Mouse (Mus musculus): ENCODE data around the gene Olfr597.
"Not testable (repeated sequence)": the region's sequence is repeated elsewhere in the genome, so short reads cannot be mapped to it uniquely, and the experiment has no call there.

Gene Olfr597

GRCm38 (mm10) chr7:103316015-103316414 lies at the start of gene Olfr597:
Olfr597 (plus strand) TSS chr7:103316315.
- not testable (repeated sequence) for DNase-seq (ENCODE audit: low read depth, low spot score)

GRCm38 (mm10) chr7:103305348-103305747 lies 10.8 kb upstream of the Olfr597 start, which contains the start of gene Olfr596:
Olfr596 (plus strand) TSS chr7:103305648.
- DNase-seq (ENCODE audit: low read depth, low spot score): not testable (repeated sequence)

DNA sequence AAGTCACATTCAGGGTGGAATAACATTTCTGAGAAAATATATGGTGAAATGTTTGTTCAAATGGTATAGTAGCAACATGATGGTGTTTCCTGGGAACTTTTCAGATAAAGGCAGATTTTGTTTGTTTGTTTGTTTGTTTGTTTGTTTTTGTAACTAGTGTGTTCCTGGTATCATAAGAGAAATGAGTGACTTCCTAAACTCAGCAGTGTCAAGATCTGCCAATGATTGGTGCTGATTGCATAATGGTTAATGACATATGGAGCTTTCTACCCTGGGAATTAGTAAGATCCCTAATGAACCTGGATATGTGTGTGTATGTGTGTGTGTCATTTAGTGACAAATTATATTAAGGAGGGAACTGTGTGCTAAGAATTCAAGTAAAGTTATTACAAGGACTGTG lies 7.2 kb downstream of the Olfr597 start, which contains the start of gene Olfr598:
Gene Olfr598 (plus strand): TSS at position 301 of the 400 bp plus-strand sequence.
- DNase-seq (ENCODE audit: low read depth, low spot score): no peak

GRCm38 (mm10) chr7:103335617-103336016 lies 19.5 kb downstream of the Olfr597 start, which contains the start of gene Olfr599:
Olfr599 (plus strand) TSS chr7:103335917.
- no peak for DNase-seq (ENCODE audit: low read depth, low spot score)

DNA sequence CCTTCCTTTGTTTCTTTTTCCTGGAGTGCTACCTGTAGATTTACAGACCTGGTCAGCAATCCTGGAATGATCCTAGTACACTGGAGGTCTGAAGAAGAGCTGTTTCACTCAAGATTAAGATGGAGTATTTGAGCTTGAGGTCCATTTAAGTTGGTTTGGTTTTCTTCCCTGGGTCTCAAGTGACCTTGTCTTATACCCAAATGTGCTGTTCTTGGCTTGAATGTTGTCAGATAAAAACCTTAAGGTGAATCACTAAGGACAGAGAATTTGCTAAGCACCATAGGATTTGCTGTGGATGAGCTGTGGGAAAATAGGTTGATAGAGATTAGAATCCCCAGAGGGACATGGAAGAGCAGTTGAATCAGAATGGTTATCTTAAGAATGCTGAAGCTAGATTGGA lies 33.5 kb downstream of the Olfr597 start, which contains the start of gene Olfr600:
Gene Olfr600 (minus strand): TSS at position 101 of the 400 bp plus-strand sequence.
- no peak for DNase-seq (ENCODE audit: low read depth, low spot score)

DNA sequence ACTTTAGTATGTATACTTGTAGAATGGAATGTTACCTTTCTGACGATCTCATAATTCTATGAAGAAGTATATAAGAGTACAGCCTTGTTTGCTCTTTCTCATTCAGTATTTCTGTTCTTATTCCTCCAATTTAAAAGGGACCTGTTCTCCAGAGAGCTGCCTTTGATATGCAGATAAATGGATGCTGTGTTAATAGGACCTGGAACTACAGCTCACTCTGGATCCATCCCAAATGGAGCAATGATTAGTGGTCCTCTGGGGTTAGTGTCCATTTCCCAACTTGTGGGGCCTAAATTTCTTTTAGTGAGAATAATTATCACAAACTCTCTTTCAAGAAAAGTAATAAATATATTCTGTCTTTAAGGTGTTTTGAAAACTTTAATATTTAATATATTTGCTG lies 46.4 kb downstream of the Olfr597 start, which contains the start of gene Olfr601:
Gene Olfr601 (minus strand): TSS at position 101 of the 400 bp plus-strand sequence.
- no peak for DNase-seq (ENCODE audit: low read depth, low spot score)
